Mouse (Mus musculus) lung, adult 2 months (tissue): ENCODE measurements at regions not wholly inside any gene's neighbourhood (a gene's known extent, or its start where the extent isn't known, plus 50 kb on each side); places are given as distances from the start of the nearest gene placed in this dataset.

Source experiments
- CTCF ChIP-seq: fragments of 200-500 bp; IDR thresholded peaks from 2 replicates; pipeline ENCODE4 v1.5.1; 2011; ENCODE audit warnings: mild to moderate bottlenecking, low read length, control low read depth; ENCODE audit not compliant: insufficient read depth
- POLR2A ChIP-seq: fragments of 200-500 bp; IDR thresholded peaks from 2 replicates; pipeline ENCODE4 v1.6.1; 2011; ENCODE audit warnings: low read depth, mild to moderate bottlenecking, control low read depth, low read length, borderline replicate concordance; ENCODE audit errors: extremely low read depth

DNA sequence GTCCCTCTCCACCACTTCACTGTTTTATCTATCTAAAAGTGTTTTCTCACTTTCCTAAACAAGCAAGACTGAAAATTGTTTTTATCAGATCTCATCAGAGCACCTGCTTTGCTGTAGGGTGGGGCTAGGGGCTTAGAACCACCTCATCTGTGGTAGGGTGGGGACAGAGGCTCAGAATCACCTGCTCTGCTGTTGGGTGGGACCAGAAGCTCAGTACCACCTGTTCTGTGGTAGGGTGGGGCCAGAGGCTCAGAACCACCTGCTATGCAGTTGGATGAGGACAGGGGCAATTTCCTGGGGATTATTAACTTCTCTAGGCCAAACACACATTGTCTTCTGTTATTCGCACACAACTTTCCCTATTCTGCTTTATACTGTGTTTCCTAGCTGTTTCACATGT, 585.4 kb upstream of the Plxna2 start:
- no peak for TF ChIP-seq POLR2A
- TF ChIP-seq CTCF, result no peak
